Mouse (Mus musculus) telencephalon, adult 2 months (tissue): ENCODE data around the gene Cebpz.

Source experiments
- DNase-seq: peaks from one replicate; pipeline ENCODE4 v3.0.0-alpha.2; 2011; ENCODE audit warnings: low read depth, low spot score

Cebpz gene

GRCm38 (mm10) chr17:78936466-78937228 lies at the start of gene Cebpz, which contains the start of gene Ndufaf7:
Gene Cebpz (minus strand): TSS chr17:78937066.
Gene Ndufaf7 (plus strand): TSS chr17:78937136.
- peak; percentile 97 for DNase-seq

- DNase-seq, result no peak
These were observed 46.9 kb upstream of the Cebpz start for GRCm38 (mm10) chr17:78983736-78984135.

- DNase-seq, result no peak
These were observed 46.3 kb upstream of the Cebpz start for GRCm38 (mm10) chr17:78983166-78983565.

GRCm38 (mm10) chr17:78968500-78968899 lies 31.6 kb upstream of the Cebpz start:
- no peak for DNase-seq

GRCm38 (mm10) chr17:78966092-78966883 lies 29.4 kb upstream of the Cebpz start:
- no peak for DNase-seq

GRCm38 (mm10) chr17:78964387-78964786 lies 27.5 kb upstream of the Cebpz start:
- peak; percentile 17 for DNase-seq

GRCm38 (mm10) chr17:78959473-78959872 lies 22.6 kb upstream of the Cebpz start:
- no peak for DNase-seq

- DNase-seq, result no peak
These were observed 16.4 kb upstream of the Cebpz start for GRCm38 (mm10) chr17:78953240-78953639.

- DNase-seq, result no peak
These were observed 15.2 kb upstream of the Cebpz start for GRCm38 (mm10) chr17:78952070-78952469.

GRCm38 (mm10) chr17:78951225-78951624 lies 14.4 kb upstream of the Cebpz start:
- DNase-seq, result no peak

- DNase-seq, result no peak
These were observed 5.7 kb upstream of the Cebpz start for GRCm38 (mm10) chr17:78942579-78942978.

GRCm38 (mm10) chr17:78938927-78939326 lies 2.1 kb upstream of the Cebpz start:
- no peak for DNase-seq

GRCm38 (mm10) chr17:78937229-78937853 lies 475 bp upstream of the Cebpz start:
- no peak for DNase-seq

- no peak for DNase-seq
These were observed 1.0 kb downstream of the Cebpz start for GRCm38 (mm10) chr17:78935857-78936256.

- peak; percentile 44 for DNase-seq
These were observed 19.2 kb downstream of the Cebpz start for GRCm38 (mm10) chr17:78917696-78918095.

GRCm38 (mm10) chr17:78916899-78917298 lies 20.0 kb downstream of the Cebpz start:
- DNase-seq, result no peak

GRCm38 (mm10) chr17:78916369-78916813 lies 20.5 kb downstream of the Cebpz start, which contains the start of gene Cebpzos:
Gene Cebpzos (plus strand): TSS chr17:78916500.
- peak; percentile 87 for DNase-seq

- no peak for DNase-seq
These were observed 21.1 kb downstream of the Cebpz start for GRCm38 (mm10) chr17:78915772-78916171.

GRCm38 (mm10) chr17:78913921-78914320 lies 22.9 kb downstream of the Cebpz start:
- no peak for DNase-seq

GRCm38 (mm10) chr17:78912861-78913281 lies 24.0 kb downstream of the Cebpz start:
- no peak for DNase-seq

GRCm38 (mm10) chr17:78909374-78909773 lies 27.5 kb downstream of the Cebpz start:
- no peak for DNase-seq

- no peak for DNase-seq
These were observed 30.0 kb downstream of the Cebpz start, which contains the start of gene Sult6b1 for GRCm38 (mm10) chr17:78906892-78907291. Gene Sult6b1 (minus strand): TSS chr17:78906992.
